Mouse (Mus musculus) E14TG2a.4 (cell line): ENCODE data around the gene Hmcn2.

Experiments
- CTCF ChIP-seq: conservative IDR thresholded peaks from 2 replicates; pipeline ENCODE4 v1.5.1; 2014; ENCODE audit warnings: low read length
- NANOG ChIP-seq: IDR thresholded peaks from 2 replicates; pipeline ENCODE4 v1.6.1; 2014; ENCODE audit warnings: borderline replicate concordance, low read length, mixed read lengths

DNA sequence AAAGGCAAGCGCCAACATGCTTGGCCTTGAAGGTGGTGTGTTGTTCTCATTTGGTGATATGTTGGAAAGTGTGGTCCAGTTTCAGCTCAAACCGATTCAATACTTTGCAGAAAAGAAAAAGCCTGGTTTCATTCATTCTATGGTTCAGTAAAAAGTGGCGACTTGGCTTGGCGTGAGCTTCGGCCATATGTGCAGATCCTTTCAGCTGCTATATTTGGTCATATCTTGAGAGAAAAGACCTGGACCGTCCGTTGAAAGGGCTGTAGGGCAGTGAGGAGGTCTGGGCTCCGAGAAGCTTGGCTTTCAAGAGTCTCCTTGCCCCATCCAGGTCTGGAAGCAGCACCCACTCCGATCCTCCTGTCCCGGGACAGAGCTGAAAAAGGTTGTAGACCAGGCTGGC, 44.4 kb upstream of the Hmcn2 start:
- TF ChIP-seq CTCF: no peak
- no peak for TF ChIP-seq NANOG
